Mouse (Mus musculus): ENCODE results near the gene Brd1. TPM values are rescaled to one million over a fixed set of nuclear protein-coding genes. Genes with fewer than 3 reads are reported as not detected.

Brd1 gene
- polyA plus RNA-seq, 1 experiment from 2014 or later, result 17.1 TPM

- Histone ChIP-seq H3K27me3 (replicated peaks; ENCODE audit: insufficient read depth, low read length) (no peaks in the 10 kb centered on the region), H3K4me1 (ENCODE audit: insufficient read depth, low read depth, low read length) (no peaks in the 10 kb centered on the region), H3K9ac (replicated peaks; ENCODE audit: low read depth) (no peak overlapping the region), H3K4me2 (replicated peaks; ENCODE audit: low read depth, low read length) (no peak overlapping the region), H3K36me3 (ENCODE audit: insufficient read depth, low read length) (no peaks in the 10 kb centered on the region), H3K4me3 (ENCODE audit: low read depth, low read length) (no peak overlapping the region), H3K9me3 (ENCODE audit: low read length) (no peaks in the 10 kb centered on the region), H3K27ac (ENCODE audit: low read length) (no peak overlapping the region)
- WGBS, result 24% methylated on average over 13 of the region's 13 CpGs
- ATAC-seq (no peak), DNase-seq (ENCODE audit: low spot score) (peak; percentile 37)
- TF ChIP-seq EP300 (IDR thresholded peaks at IDR 0.05), result no peak
- TF ChIP-seq CTCF (IDR thresholded peaks at IDR 0.05), result peak; percentile 83
Measured at GRCm38 (mm10) chr15:88651019-88651418, 83.0 kb downstream of the Brd1 start.

Other genes with a start within 250 kb of the Brd1 start
- not detected in 2 replicates for gene Zdhhc25, start 133.9 kb downstream of the Brd1 start, polyA plus RNA-seq (2015; fragmentation: Nextera tagmentation; extraction: Ambion mirVana)
- gene Zbed4, start 17.4 kb upstream of the Brd1 start, polyA plus RNA-seq (2015; fragmentation: Nextera tagmentation; extraction: Ambion mirVana), result 4.7 and 4.8 TPM in 2 replicates
- gene Alg12, start 85.1 kb upstream of the Brd1 start, polyA plus RNA-seq (2015; fragmentation: Nextera tagmentation; extraction: Ambion mirVana), result 7.2 and 7.9 TPM in 2 replicates
- gene Creld2, start 85.4 kb upstream of the Brd1 start, polyA plus RNA-seq (2015; fragmentation: Nextera tagmentation; extraction: Ambion mirVana), result 62.6 and 76.5 TPM in 2 replicates
- gene Pim3, start 128.0 kb upstream of the Brd1 start, polyA plus RNA-seq (2015; fragmentation: Nextera tagmentation; extraction: Ambion mirVana), result 66.0 and 69.6 TPM in 2 replicates
- 0.06 and 0.07 TPM in 2 replicates for gene Ttll8, start 220.2 kb upstream of the Brd1 start, polyA plus RNA-seq (2015; fragmentation: Nextera tagmentation; extraction: Ambion mirVana)
- gene Mlc1, start 244.8 kb upstream of the Brd1 start, polyA plus RNA-seq (2015; fragmentation: Nextera tagmentation; extraction: Ambion mirVana), result 21.5 and 29.4 TPM in 2 replicates
- gene Mov10l1, start 248.7 kb upstream of the Brd1 start, polyA plus RNA-seq (2015; fragmentation: Nextera tagmentation; extraction: Ambion mirVana), result 0.42 and 0.88 TPM in 2 replicates